Mouse (Mus musculus): ENCODE measurements around the gene Zfp385b. TPM values are rescaled to one million over a fixed set of nuclear protein-coding genes. Genes with fewer than 3 reads are reported as not detected.

Zfp385b gene
- total RNA-seq, 2 experiments from 2014 or later = 47.0 to 49.9 TPM

GRCm38 (mm10) chr2:77376823-77377222, 442.6 kb downstream of the Zfp385b start:
- no peak for DNase-seq

DNA sequence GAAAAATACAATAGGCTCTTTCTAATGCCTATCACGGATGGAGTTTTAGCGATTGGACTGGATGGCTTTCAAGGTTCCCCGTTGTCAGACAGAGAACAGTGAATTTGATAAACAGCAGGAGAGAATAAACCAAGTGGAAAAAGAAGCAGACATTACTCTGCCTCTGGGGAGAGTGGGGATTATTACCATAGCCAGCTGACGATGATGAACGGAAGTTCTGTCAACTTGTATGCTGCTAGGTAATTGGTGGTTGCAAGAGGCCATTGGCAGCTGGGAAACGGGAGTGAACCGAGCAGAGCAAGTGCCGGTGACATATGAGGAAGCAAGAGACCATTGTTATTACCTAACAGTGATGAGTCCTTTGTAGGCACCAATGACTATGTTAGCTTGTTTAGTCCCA, 444.3 kb downstream of the Zfp385b start:
- no peak for DNase-seq

GRCm38 (mm10) chr2:77369174-77369573, 450.3 kb downstream of the Zfp385b start:
- no peak for DNase-seq

Other genes starting within 250 kb of the Zfp385b start
- 10 to 100 TPM; 23.0 to 28.7 TPM for gene Cwc22, start 126.7 kb upstream of the Zfp385b start, total RNA-seq (2021)